Mouse (Mus musculus) hindbrain, postnatal 0 days (tissue): ENCODE results near the gene Lamtor5. TPM values are rescaled to one million over a fixed set of nuclear protein-coding genes. Genes with fewer than 3 reads are reported as not detected.
A peak's percentile ranks its signal among the peaks of the same experiment; 100 is the strongest.
"Not testable (repeated sequence)": the region's sequence is repeated elsewhere in the genome, so short reads cannot be mapped to it uniquely, and the experiment has no call there.

ENCODE experiments used
- ATAC-seq: fragments of 200-750 bp; cut with Nextera tagmentation; 2 replicates; pipeline ENCODE4 v1.8.0; 2017; ENCODE audit warnings: mild to moderate bottlenecking, moderate TSS enrichment, moderate library complexity
- DNase-seq: peaks from one replicate; pipeline ENCODE4 v3.0.0-alpha.2; 2015; ENCODE audit warnings: low spot score
- H3K27ac ChIP-seq: fragments of 300-500 bp; sonication (generic); 2 replicates; pipeline ENCODE4 v1.5.1; 2014; ENCODE audit warnings: mild to moderate bottlenecking
- H3K27me3 ChIP-seq: fragments of 300-500 bp; sonication (generic); 2 replicates; pipeline ENCODE4 v1.6.1; 2014; ENCODE audit warnings: low read length, mixed read lengths; ENCODE audit not compliant: insufficient read depth
- H3K36me3 ChIP-seq: fragments of 300-500 bp; sonication (generic); 2 replicates; pipeline ENCODE4 v1.6.1; 2014; ENCODE audit warnings: low read length, mixed read lengths; ENCODE audit not compliant: insufficient read depth
- H3K4me1 ChIP-seq: fragments of 300-500 bp; sonication (generic); 2 replicates; pipeline ENCODE4 v1.6.1; 2014; ENCODE audit warnings: antibody characterized with exemption, low read length, mixed read lengths; ENCODE audit not compliant: insufficient read depth
- H3K4me2 ChIP-seq: fragments of 300-500 bp; sonication (generic); 2 replicates; pipeline ENCODE4 v1.6.1; 2014; ENCODE audit warnings: low read depth, mild to moderate bottlenecking, low read length, moderate library complexity, mixed read lengths
- H3K4me3 ChIP-seq: fragments of 300-500 bp; sonication (generic); 2 replicates; pipeline ENCODE4 v1.5.1; 2014; ENCODE audit warnings: low read length
- H3K9ac ChIP-seq: fragments of 300-500 bp; sonication (generic); replicated peaks from 2 replicates; pipeline ENCODE4 v1.6.1; 2014; ENCODE audit warnings: mild to moderate bottlenecking, low read length, moderate library complexity, mixed read lengths
- H3K9me3 ChIP-seq: fragments of 300-500 bp; sonication (generic); 2 replicates; pipeline ENCODE4 v1.6.1; 2016; ENCODE audit warnings: low read length, mixed read lengths
- CTCF ChIP-seq: IDR thresholded peaks from 2 replicates; pipeline ENCODE4 v1.5.1; 2016; ENCODE audit warnings: antibody characterized with exemption, control low read depth, low read depth
- WGBS: fragments of 180-500 bp; shearing (Covaris S2); extraction: QIAGEN DNeasy Blood & Tissue Kit; methylation state at CpG from one replicate; pipeline ENCODE4 v1.1.7; 2014; 5-methylcytosine and 5-hydroxymethylcytosine counted together
- polyA plus RNA-seq: library from polyadenylated mRNA; unstranded; fragments of >200 nt; fragmentation: Nextera tagmentation; extraction: Ambion mirVana; gene quantifications from 2 replicates; pipeline ENCODE4 v1.2.1, GENCODE M21; 2015
- total RNA-seq: library from RNA; depleted of rRNA; stranded (reverse); fragments of >200 nt; gene quantifications from 2 replicates; pipeline ENCODE4 v1.2.3, GENCODE M21; 2014

Gene Lamtor5
- total and polyA plus RNA-seq, 2 experiments from 2014 or later: 93.7 to 167 TPM

- TF ChIP-seq CTCF: no peak
- no peak overlapping the region for H3K9ac ChIP-seq
- H3K4me2 ChIP-seq: no peak overlapping the region
- ATAC-seq (no peak), DNase-seq (no peak)
- H3K27me3 ChIP-seq: no peaks in the 10 kb centered on the region
- 0 out of 2 replicates have a peak, but pooled peaks cover 5% of the 10 kb centered on the region for H3K36me3 ChIP-seq
- no peaks in the 10 kb centered on the region for H3K9me3 ChIP-seq
- H3K4me1 ChIP-seq: no peaks in the 10 kb centered on the region
- no peak overlapping the region for H3K27ac ChIP-seq
- H3K4me3 ChIP-seq: no peak overlapping the region
These were observed 8.7 kb downstream of the Lamtor5 start for GRCm38 (mm10) chr3:107287346-107287745.

GRCm38 (mm10) chr3:107290764-107291381 lies 12.2 kb downstream of the Lamtor5 start, which contains the start of gene Slc16a4:
Gene Slc16a4, plus strand, starts transcription at chr3:107291230.
- no peaks in the 10 kb centered on the region for H3K36me3 ChIP-seq
- H3K4me3 ChIP-seq: no peak within 1 kb of the TSS
- H3K4me2 ChIP-seq: no peak within 1 kb of the TSS
- TF ChIP-seq CTCF: no peak
- 34% methylated on average over 9 of the region's 9 CpGs for WGBS
- DNase-seq (peak; percentile 10), ATAC-seq (no peak)
- H3K9me3 ChIP-seq: no peaks in the 10 kb centered on the region
- no peak within 1 kb of the TSS for H3K27ac ChIP-seq
- no peak within 1 kb of the TSS for H3K9ac ChIP-seq
- H3K27me3 ChIP-seq: no peaks in the 10 kb centered on the region
- no peaks in the 10 kb centered on the region for H3K4me1 ChIP-seq

GRCm38 (mm10) chr3:107295672-107296360 lies 17.2 kb downstream of the Lamtor5 start:
- H3K4me3 ChIP-seq: no peak overlapping the region
- H3K4me2 ChIP-seq: no peak overlapping the region
- TF ChIP-seq CTCF: no peak

GRCm38 (mm10) chr3:107296917-107297316 lies 18.3 kb downstream of the Lamtor5 start:
- H3K36me3 ChIP-seq, H3K9me3 ChIP-seq, H3K4me2 ChIP-seq, DNase-seq, H3K27me3 ChIP-seq, ATAC-seq, H3K4me1 ChIP-seq, H3K4me3 ChIP-seq, H3K27ac ChIP-seq, H3K9ac ChIP-seq: not testable (repeated sequence)
- 75% methylated on average over 4 of the region's 4 CpGs for WGBS

More at GRCm38 (mm10) chr3:107295672-107296360, 17.2 kb downstream of the Lamtor5 start:
- WGBS: 84% methylated on average over 5 of the region's 5 CpGs
- no peak overlapping the region for H3K27ac ChIP-seq
- H3K36me3 ChIP-seq: no peaks in the 10 kb centered on the region
- DNase-seq (no peak), ATAC-seq (no peak)
- H3K9ac ChIP-seq: no peak overlapping the region
- no peaks in the 10 kb centered on the region for H3K4me1 ChIP-seq
- no peaks in the 10 kb centered on the region for H3K9me3 ChIP-seq
- H3K27me3 ChIP-seq: no peaks in the 10 kb centered on the region

GRCm38 (mm10) chr3:107317338-107317737 lies 38.7 kb downstream of the Lamtor5 start:
- no peaks in the 10 kb centered on the region for H3K4me1 ChIP-seq
- no peak overlapping the region for H3K9ac ChIP-seq
- WGBS: 95% methylated on average over 3 of the region's 3 CpGs
- H3K4me3 ChIP-seq: no peak overlapping the region
- H3K27ac ChIP-seq: no peak overlapping the region
- no peaks in the 10 kb centered on the region for H3K36me3 ChIP-seq
- H3K4me2 ChIP-seq: no peak overlapping the region
- ATAC-seq (no peak), DNase-seq (no peak)
- no peak for TF ChIP-seq CTCF
- no peaks in the 10 kb centered on the region for H3K9me3 ChIP-seq
- no peaks in the 10 kb centered on the region for H3K27me3 ChIP-seq

GRCm38 (mm10) chr3:107321141-107321540 lies 42.5 kb downstream of the Lamtor5 start:
- Histone ChIP-seq H3K9me3 (no peaks in the 10 kb centered on the region), H3K27me3 (no peaks in the 10 kb centered on the region), H3K4me1 (no peaks in the 10 kb centered on the region), H3K4me3 (no peak overlapping the region), H3K9ac (no peak overlapping the region), H3K36me3 (peaks cover 5% of the 10 kb centered on the region; the same call in 1 of the 2 replicates), H3K4me2 (no peak overlapping the region), H3K27ac (no peak overlapping the region)
- 88% methylated on average over 2 of the region's 2 CpGs for WGBS
- ATAC-seq (no peak), DNase-seq (no peak)
- TF ChIP-seq CTCF: no peak

- Histone ChIP-seq H3K4me3 (no peak overlapping the region), H3K36me3 (peaks cover 5% of the 10 kb centered on the region; the same call in 1 of the 2 replicates), H3K4me2 (no peak overlapping the region), H3K27ac (no peak overlapping the region), H3K9ac (no peak overlapping the region), H3K27me3 (no peaks in the 10 kb centered on the region), H3K4me1 (no peaks in the 10 kb centered on the region), H3K9me3 (no peaks in the 10 kb centered on the region)
- no peak for DNase-seq
- no peak for TF ChIP-seq CTCF
- ATAC-seq: no peak
These were observed 43.1 kb downstream of the Lamtor5 start for GRCm38 (mm10) chr3:107321776-107322175.
